Mouse (Mus musculus): ENCODE measurements around the gene Rassf7. TPM values are rescaled to one million over a fixed set of nuclear protein-coding genes. Genes with fewer than 3 reads are reported as not detected.
A peak's percentile ranks its signal among the peaks of the same experiment; 100 is the strongest.

Gene Rassf7
- total and polyA plus RNA-seq, 3 experiments, result 7.0 to 9.5 TPM; not detected in 1

GRCm38 (mm10) chr7:141264041-141264700 is 48.5 kb downstream of the Rassf7 start:
- Histone ChIP-seq H3K4me3 (ENCODE audit: control insufficient read depth in 1 of 2, insufficient read depth in 1 of 2, low read depth in 2 of 2, low read length in 2 of 2) (no peak overlapping the region), H3K27ac (ENCODE audit: control insufficient read depth, low read depth, low read length) (no peak overlapping the region), H3K79me2 (ENCODE audit: control insufficient read depth, insufficient read depth, low read length, poor library complexity) (no peaks in the 10 kb centered on the region), H3K9me3 (replicated peaks; ENCODE audit: insufficient read depth, low read length) (no peaks in the 10 kb centered on the region), H3K4me1 (ENCODE audit: control insufficient read depth in 1 of 2, insufficient read depth in 2 of 2, low read length in 2 of 2) (peaks cover 2 to 3% of the 10 kb centered on the region in 2 experiments; a peak in 2 of 4 replicates), H3K9ac (ENCODE audit: control insufficient read depth, low read depth, low read length, poor library complexity, severe bottlenecking) (no peak overlapping the region), H3K36me3 (ENCODE audit: control insufficient read depth in 1 of 2, insufficient read depth in 2 of 2, low read length in 2 of 2) (peaks cover 0 to 2% of the 10 kb centered on the region in 2 experiments; a peak in 2 of 4 replicates), H3K27me3 (ENCODE audit: control insufficient read depth in 1 of 2, insufficient read depth in 2 of 2, low read length in 2 of 2) (no peaks in the 10 kb centered on the region)
- TF ChIP-seq NRF1 (IDR thresholded peaks at IDR 0.05; ENCODE audit: insufficient read depth, low read depth, low read length, poor library complexity, severe bottlenecking), result 0 out of 2 replicates have a peak, but pooled peaks have one; percentile 8
- no peak for TF ChIP-seq MAZ (IDR thresholded peaks at IDR 0.05; ENCODE audit: low read depth, low read length)
- DNase-seq (ENCODE audit: low read depth, low spot score), result no peak

- no peaks in the 10 kb centered on the region for H3K79me2 ChIP-seq (ENCODE audit: control insufficient read depth, insufficient read depth, low read length, poor library complexity)
- H3K27ac ChIP-seq (ENCODE audit: control insufficient read depth, low read depth, low read length), result no peak overlapping the region
- H3K4me1 ChIP-seq (ENCODE audit: control insufficient read depth in 1 of 2, insufficient read depth in 2 of 2, low read length in 2 of 2), result peaks cover 2 to 3% of the 10 kb centered on the region in 2 experiments; a peak in 2 of 4 replicates
- peak; percentile 62 for DNase-seq (ENCODE audit: low read depth, low spot score)
- H3K27me3 ChIP-seq (ENCODE audit: control insufficient read depth in 1 of 2, insufficient read depth in 2 of 2, low read length in 2 of 2), result no peaks in the 10 kb centered on the region
- TF ChIP-seq ZKSCAN1 (IDR thresholded peaks at IDR 0.05; ENCODE audit: low read depth, low read length), result no peak
- TF ChIP-seq CTCF (IDR thresholded peaks at IDR 0.05 in 2 of 3, conservative IDR thresholded peaks at IDR 0.05 in 1 of 3; ENCODE audit: control insufficient read depth in 1 of 3, insufficient read depth in 1 of 3, low read depth in 2 of 3, low read length in 3 of 3, poor library complexity in 1 of 3, severe bottlenecking in 1 of 3), result peak in 2 of 3 experiments; percentile 41 to 46; a peak in 5 of 6 replicates
- TF ChIP-seq RCOR1 (IDR thresholded peaks at IDR 0.05; ENCODE audit: low read depth, low read length), result peak; percentile 24; the same call in 1 of the 2 replicates
- peak; percentile 26 for TF ChIP-seq RAD21 (IDR thresholded peaks at IDR 0.05; ENCODE audit: low read depth, low read length)
- no peak for TF ChIP-seq E2F4 (IDR thresholded peaks at IDR 0.05; ENCODE audit: borderline replicate concordance, low read depth, low read length)
- peak; percentile 45 for TF ChIP-seq SMC3 (IDR thresholded peaks at IDR 0.05; ENCODE audit: low read depth, low read length)
- peak; percentile 14; the same call in 1 of the 2 replicates for TF ChIP-seq ZC3H11A (IDR thresholded peaks at IDR 0.05; ENCODE audit: low read depth, low read length)
- no peak overlapping the region for H3K4me3 ChIP-seq (ENCODE audit: control insufficient read depth in 1 of 2, insufficient read depth in 1 of 2, low read depth in 2 of 2, low read length in 2 of 2)
- H3K9ac ChIP-seq (ENCODE audit: control insufficient read depth, low read depth, low read length, poor library complexity, severe bottlenecking), result no peak overlapping the region
- H3K9me3 ChIP-seq (replicated peaks; ENCODE audit: insufficient read depth, low read length), result no peaks in the 10 kb centered on the region
- H3K36me3 ChIP-seq (ENCODE audit: control insufficient read depth in 1 of 2, insufficient read depth in 2 of 2, low read length in 2 of 2), result peaks cover 0 to 2% of the 10 kb centered on the region in 2 experiments; a peak in 2 of 4 replicates
Observed at GRCm38 (mm10) chr7:141264761-141265410, 49.2 kb downstream of the Rassf7 start.

GRCm38 (mm10) chr7:141265411-141265738 is 49.7 kb downstream of the Rassf7 start:
- Histone ChIP-seq H3K9me3 (replicated peaks; ENCODE audit: insufficient read depth, low read length) (no peaks in the 10 kb centered on the region), H3K4me3 (ENCODE audit: control insufficient read depth in 1 of 2, insufficient read depth in 1 of 2, low read depth in 2 of 2, low read length in 2 of 2) (peak overlapping the region in 1 of 2 experiments; percentile 79; a peak in 2 of 4 replicates), H3K9ac (ENCODE audit: control insufficient read depth, low read depth, low read length, poor library complexity, severe bottlenecking) (no peak overlapping the region), H3K27me3 (ENCODE audit: control insufficient read depth in 1 of 2, insufficient read depth in 2 of 2, low read length in 2 of 2) (no peaks in the 10 kb centered on the region), H3K27ac (ENCODE audit: control insufficient read depth, low read depth, low read length) (no peak overlapping the region), H3K79me2 (ENCODE audit: control insufficient read depth, insufficient read depth, low read length, poor library complexity) (no peaks in the 10 kb centered on the region), H3K4me1 (ENCODE audit: control insufficient read depth in 1 of 2, insufficient read depth in 2 of 2, low read length in 2 of 2) (peaks cover 2 to 3% of the 10 kb centered on the region in 2 experiments; a peak in 2 of 4 replicates), H3K36me3 (ENCODE audit: control insufficient read depth in 1 of 2, insufficient read depth in 2 of 2, low read length in 2 of 2) (peaks cover 0 to 2% of the 10 kb centered on the region in 2 experiments; a peak in 2 of 4 replicates)
- DNase-seq (ENCODE audit: low read depth, low spot score), result no peak
- no peak for TF ChIP-seq ETS1 (IDR thresholded peaks at IDR 0.05; ENCODE audit: low read depth, low read length)
- TF ChIP-seq MXI1 (IDR thresholded peaks at IDR 0.05; ENCODE audit: low read depth, low read length), result 0 out of 2 replicates have a peak, but pooled peaks have one; percentile 35
- no peak for TF ChIP-seq KAT2A (conservative IDR thresholded peaks at IDR 0.05; ENCODE audit: low read depth, low read length)
